ENCODE assay signal across 15 mouse cellular contexts in the genomic region with DNA sequence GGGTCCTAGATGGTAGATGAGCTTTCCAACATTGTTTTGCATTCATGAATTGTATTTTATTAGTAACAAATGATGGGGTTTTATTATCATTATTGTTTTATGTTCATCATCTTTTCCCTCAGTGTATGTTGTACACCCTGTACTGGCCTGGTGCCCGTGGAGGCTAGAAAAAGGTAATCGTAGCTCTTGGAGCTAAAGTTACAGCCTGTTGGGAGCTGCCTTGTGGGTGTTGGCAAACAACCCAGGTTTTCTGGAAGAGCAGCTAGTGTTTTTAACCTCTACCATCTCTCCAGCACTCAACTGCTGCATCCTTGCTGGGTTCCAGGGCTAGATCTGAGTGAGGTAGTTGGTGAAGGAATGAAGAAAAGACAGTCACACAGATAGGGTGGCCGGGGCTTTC. TPM values are rescaled to one million over a fixed set of nuclear protein-coding genes. Genes with fewer than 3 reads are reported as not detected.
DNase-seq lines count a peak whose midpoint lies in the region; ATAC-seq and TF ChIP-seq lines count a peak whose summit lies in the region.
"Had no signal": no experiment of that assay in that cellular context is flagged by ENCODE, and none has a peak within 500 bp of the region (broad histone marks: within the 10 kb centered on the region; RNA-seq: fewer than 3 reads in every experiment).

No protein-coding gene starts in this region.

- TF ChIP-seq POLR2A in cerebellum, adult 2 months (IDR thresholded peaks at IDR 0.05; ENCODE audit: borderline replicate concordance, insufficient read depth, low read length): no peak

- no peak overlapping the region for H3K4me2 ChIP-seq in liver, embryonic 11.5 days
- H3K4me2 ChIP-seq: forebrain, embryonic 15.5 days; hindbrain, embryonic 14.5 days; limb, embryonic 13.5 days; midbrain, embryonic 13.5 days had no signal

- H3K27ac ChIP-seq in heart, embryonic 10.5 days: no peak overlapping the region
- no peak overlapping the region for H3K27ac ChIP-seq in cerebellum, adult 2 months (ENCODE audit: insufficient read depth, low read length)
- peak overlapping the region; percentile 62 for H3K27ac ChIP-seq in gastrocnemius, adult 2 months
- H3K27ac ChIP-seq in liver, embryonic 11.5 days (ENCODE audit: low read depth, low read length): no peak overlapping the region
- no peak overlapping the region for H3K27ac ChIP-seq in limb, embryonic 10.5 days
- H3K27ac ChIP-seq in midbrain, embryonic 10.5 days (replicated peaks): no peak overlapping the region
- H3K27ac ChIP-seq: forebrain, embryonic 15.5 days; hindbrain, embryonic 14.5 days; limb, embryonic 13.5 days; midbrain, embryonic 13.5 days had no signal

- peaks cover 8% of the 10 kb centered on the region for H3K4me1 ChIP-seq in heart, embryonic 10.5 days
- H3K4me1 ChIP-seq in cerebellum, adult 2 months (ENCODE audit: control insufficient read depth, insufficient read depth, low read length): peaks cover 14% of the 10 kb centered on the region
- H3K4me1 ChIP-seq in liver, embryonic 11.5 days (replicated peaks; ENCODE audit: control insufficient read depth, insufficient read depth, low read length): peaks cover 3% of the 10 kb centered on the region
- H3K4me1 ChIP-seq in limb, embryonic 10.5 days: no peaks in the 10 kb centered on the region
- H3K4me1 ChIP-seq in midbrain, embryonic 10.5 days: no peaks in the 10 kb centered on the region

- no peak overlapping the region for H3K4me3 ChIP-seq in heart, embryonic 10.5 days
- H3K4me3 ChIP-seq in cerebellum, adult 2 months (replicated peaks; ENCODE audit: insufficient read depth, low read depth, low read length): no peak overlapping the region
- H3K4me3 ChIP-seq in gastrocnemius, adult 2 months: peak overlapping the region; percentile 13; the same call in 1 of the 2 replicates
- H3K4me3 ChIP-seq in liver, embryonic 11.5 days (ENCODE audit: low read depth, low read length): no peak overlapping the region
- H3K4me3 ChIP-seq in limb, embryonic 10.5 days: no peak overlapping the region
- no peak overlapping the region for H3K4me3 ChIP-seq in midbrain, embryonic 10.5 days
- H3K4me3 ChIP-seq: forebrain, embryonic 15.5 days; limb, embryonic 13.5 days; midbrain, embryonic 13.5 days had no signal

- TF ChIP-seq CTCF in cerebellum, adult 2 months (IDR thresholded peaks at IDR 0.05; ENCODE audit: borderline replicate concordance, insufficient read depth, low read depth, low read length): no peak
- no peak for TF ChIP-seq CTCF in gastrocnemius, adult 2 months (IDR thresholded peaks at IDR 0.05)

- no peaks in the 10 kb centered on the region for H3K27me3 ChIP-seq in heart, embryonic 10.5 days (ENCODE audit: insufficient read depth, poor library complexity, severe bottlenecking)
- H3K27me3 ChIP-seq in cerebellum, adult 2 months (ENCODE audit: control insufficient read depth, insufficient read depth, low read length): no peaks in the 10 kb centered on the region
- no peaks in the 10 kb centered on the region for H3K27me3 ChIP-seq in liver, embryonic 11.5 days (replicated peaks; ENCODE audit: control insufficient read depth, insufficient read depth, low read length)
- no peaks in the 10 kb centered on the region for H3K27me3 ChIP-seq in limb, embryonic 10.5 days (ENCODE audit: low read depth, poor library complexity, severe bottlenecking)
- H3K27me3 ChIP-seq in midbrain, embryonic 10.5 days (ENCODE audit: low read depth, poor library complexity, severe bottlenecking): no peaks in the 10 kb centered on the region
- H3K27me3 ChIP-seq: forebrain, embryonic 15.5 days; limb, embryonic 13.5 days; midbrain, embryonic 13.5 days had no signal

- intact Hi-C loops in gastrocnemius, adult 2 months (cut with DNase I): no loop called here
- intact Hi-C loops in heart, postnatal 36 days (cut with DNase I): loop anchor here (10.0 kb wide), 1 partner anchor 347 kb away; no protein-coding TSS in a partner anchor

- DNase-seq in heart, adult 11 months: peak; percentile 94
- DNase-seq in heart, embryonic 10.5 days (ENCODE audit: low spot score): no peak
- DNase-seq in cerebellum, adult 2 months: peak; percentile 53 to 63
- peak; percentile 88 for DNase-seq in gastrocnemius, adult 2 months
- DNase-seq in heart, postnatal 36 days: peak; percentile 42 to 50
- no peak for DNase-seq in liver, embryonic 11.5 days (ENCODE audit: low spot score)
- DNase-seq in limb, embryonic 10.5 days (ENCODE audit: low spot score): no peak
- no peak for DNase-seq in midbrain, embryonic 10.5 days (ENCODE audit: low spot score)
- DNase-seq: adrenal gland, adult 8-10 months; kidney, adult 18-20 months; lung, postnatal 4 days had no signal

- H3K9ac ChIP-seq in liver, embryonic 11.5 days (ENCODE audit: low read depth, low read length): no peak overlapping the region
- H3K9ac ChIP-seq: forebrain, embryonic 15.5 days; hindbrain, embryonic 14.5 days; limb, embryonic 13.5 days; midbrain, embryonic 13.5 days had no signal

- H3K36me3 ChIP-seq in heart, embryonic 10.5 days: peaks cover 37% of the 10 kb centered on the region
- peaks cover 3% of the 10 kb centered on the region for H3K36me3 ChIP-seq in liver, embryonic 11.5 days (ENCODE audit: control insufficient read depth, insufficient read depth, low read length)
- peaks cover 58% of the 10 kb centered on the region for H3K36me3 ChIP-seq in limb, embryonic 10.5 days
- H3K36me3 ChIP-seq in midbrain, embryonic 10.5 days: peaks cover 67% of the 10 kb centered on the region

- 90% methylated on average over 3 of the region's 3 CpGs for WGBS in heart, embryonic 10.5 days
- WGBS in cerebellum, adult 2 months: 34% methylated on average over 3 of the region's 3 CpGs
- WGBS in liver, embryonic 11.5 days: 85% methylated on average over 3 of the region's 3 CpGs
- 94% methylated on average over 3 of the region's 3 CpGs for WGBS in limb, embryonic 10.5 days
- WGBS in midbrain, embryonic 10.5 days: 94% methylated on average over 3 of the region's 3 CpGs

- no peaks in the 10 kb centered on the region for H3K9me3 ChIP-seq in heart, embryonic 10.5 days
- H3K9me3 ChIP-seq in liver, embryonic 11.5 days (ENCODE audit: control insufficient read depth, low read length): no peaks in the 10 kb centered on the region
- H3K9me3 ChIP-seq in limb, embryonic 10.5 days (replicated peaks): no peaks in the 10 kb centered on the region
- no peaks in the 10 kb centered on the region for H3K9me3 ChIP-seq in midbrain, embryonic 10.5 days (replicated peaks)
- H3K9me3 ChIP-seq: forebrain, embryonic 15.5 days; limb, embryonic 13.5 days; midbrain, embryonic 13.5 days had no signal

- no peak for ATAC-seq in liver, embryonic 11.5 days (replicated peaks; ENCODE audit: low FRiP score)
- ATAC-seq: forebrain, embryonic 15.5 days; midbrain, embryonic 13.5 days had no signal

RNA-seq across cellular contexts. Expression of gene Gdi2, which starts 9.5 kb away (rescaled TPM):
- polyA plus RNA-seq in heart, embryonic 10.5 days (2016; fragmentation: Nextera tagmentation; extraction: Ambion mirVana): 344 and 362 TPM in 2 replicates
- polyA plus RNA-seq in cerebellum, adult 2 months (2012; rRNA removed): 234 and 245 TPM in 2 replicates
- total RNA-seq in gastrocnemius, adult 2 months (2021): 100 to 1,000 TPM; 145 to 152 TPM
- total RNA-seq in heart, postnatal 36 days (2021): 100 to 1,000 TPM; 265 to 273 TPM
- 354 and 364 TPM in 2 replicates for polyA plus RNA-seq in liver, embryonic 11.5 days (2014; fragmentation: Nextera tagmentation; extraction: Ambion mirVana)
- 428 and 453 TPM in 2 replicates for polyA plus RNA-seq in limb, embryonic 10.5 days (2016; fragmentation: Nextera tagmentation; extraction: Ambion mirVana)
- 448 and 462 TPM in 2 replicates for polyA plus RNA-seq in midbrain, embryonic 10.5 days (2016; fragmentation: Nextera tagmentation; extraction: Ambion mirVana)

Comparison
In these comparisons a context has a peak if more than half of its experiments do, and no peak if none do; other contexts are left out.
1. DNase-seq: peak in heart, adult 11 months (single experiment), cerebellum, adult 2 months (2 of 2), gastrocnemius, adult 2 months (single experiment) and heart, postnatal 36 days (2 of 2); none in heart, embryonic 10.5 days (single experiment), liver, embryonic 11.5 days (single experiment), limb, embryonic 10.5 days (single experiment) and midbrain, embryonic 10.5 days (single experiment).